In the genomic region with DNA sequence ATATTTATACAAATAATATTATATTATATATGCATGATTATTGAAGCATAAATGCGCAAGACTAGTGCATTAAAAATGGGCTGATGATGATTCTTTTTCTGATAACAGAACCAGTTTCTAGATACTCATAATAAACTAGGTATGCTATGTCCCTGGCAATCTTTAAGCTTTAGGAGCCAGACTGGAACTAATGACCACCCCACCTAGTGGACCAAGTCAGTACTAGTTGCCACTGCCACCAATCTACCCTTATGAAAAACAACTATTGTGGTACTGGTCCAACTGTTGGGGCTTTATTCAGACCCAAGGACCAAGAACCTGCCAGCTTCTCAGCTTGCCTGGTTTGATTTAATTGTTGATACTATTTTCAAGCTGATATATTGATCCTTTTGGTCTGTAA, we compare ENCODE assay signal across 18 mouse cellular contexts.
DNase-seq lines count a peak whose midpoint lies in the region; ATAC-seq and TF ChIP-seq lines count a peak whose summit lies in the region.
"Had no signal": no experiment of that assay in that cellular context is flagged by ENCODE, and none has a peak within 500 bp of the region (broad histone marks: within the 10 kb centered on the region; RNA-seq: fewer than 3 reads in every experiment).

No protein-coding gene starts in this region.

- DNase-seq in heart, postnatal 0 days (ENCODE audit: low spot score), result no peak
- DNase-seq in heart, adult 11 months, result no peak
- peak; percentile 6 for DNase-seq in lung, postnatal 0 days (ENCODE audit: low spot score)
- no peak for DNase-seq in lung, adult 2 months
- DNase-seq in ZHBTc4 (ENCODE audit: low read depth, low spot score), result peak; percentile 1
- DNase-seq in adrenal gland, postnatal 4 days (ENCODE audit: low spot score in 2 of 2), result no peak
- no peak for DNase-seq in T-cell, adult 2 months (ENCODE audit: low spot score)
- DNase-seq: cerebellum, adult 18-20 months; gastrocnemius, postnatal 10 days; kidney, postnatal 10 days; layer of hippocampus, adult 9-11 months; lung, adult 18-20 months; right cerebral cortex, postnatal 25 days had no signal

- no peak overlapping the region for H3K4me2 ChIP-seq in heart, postnatal 0 days (ENCODE audit: low read depth, low read length)
- no peak overlapping the region for H3K4me2 ChIP-seq in lung, postnatal 0 days (replicated peaks; ENCODE audit: low read depth, low read length)
- H3K4me2 ChIP-seq: intestine, embryonic 15.5 days had no signal

- no peak for ATAC-seq in heart, postnatal 0 days (ENCODE audit: insufficient read depth, low read depth)
- ATAC-seq in lung, postnatal 0 days, result no peak
- ATAC-seq in megakaryocyte-erythroid progenitor cell, adult 5-6 weeks (replicated peaks; ENCODE audit: low FRiP score, low TSS enrichment, poor library complexity, severe bottlenecking), result peak; percentile 99
- ATAC-seq: intestine, embryonic 15.5 days had no signal

- no peaks in the 10 kb centered on the region for H3K4me1 ChIP-seq in heart, postnatal 0 days (ENCODE audit: control insufficient read depth, insufficient read depth)
- no peaks in the 10 kb centered on the region for H3K4me1 ChIP-seq in lung, postnatal 0 days (ENCODE audit: insufficient read depth, low read depth, low read length)
- no peaks in the 10 kb centered on the region for H3K4me1 ChIP-seq in lung, adult 2 months (ENCODE audit: control insufficient read depth, insufficient read depth, low read length)
- H3K4me1 ChIP-seq: heart, embryonic 10.5 days; intestine, embryonic 15.5 days had no signal

- H3K27ac ChIP-seq in heart, postnatal 0 days (ENCODE audit: low read depth), result no peak overlapping the region
- no peak overlapping the region for H3K27ac ChIP-seq in lung, postnatal 0 days (ENCODE audit: low read length)
- H3K27ac ChIP-seq: heart, embryonic 10.5 days; intestine, embryonic 15.5 days had no signal

- no peak overlapping the region for H3K9ac ChIP-seq in heart, postnatal 0 days (replicated peaks; ENCODE audit: low read depth, low read length)
- no peak overlapping the region for H3K9ac ChIP-seq in lung, postnatal 0 days (replicated peaks; ENCODE audit: low read depth)
- H3K9ac ChIP-seq: intestine, embryonic 15.5 days had no signal

- peak; percentile 20 for TF ChIP-seq CTCF in heart, postnatal 0 days (IDR thresholded peaks at IDR 0.05; ENCODE audit: low read depth)
- TF ChIP-seq CTCF in lung, postnatal 0 days (IDR thresholded peaks at IDR 0.05), result peak; percentile 18; the same call in 1 of the 2 replicates
- TF ChIP-seq CTCF in lung, adult 2 months (IDR thresholded peaks at IDR 0.05; ENCODE audit: insufficient read depth, low read length), result no peak

- WGBS in heart, postnatal 0 days, result 86% methylated on average over 1 of the region's 1 CpGs
- WGBS in lung, postnatal 0 days, result 98% methylated on average over 1 of the region's 1 CpGs
- 94% methylated on average over 1 of the region's 1 CpGs for WGBS in lung, adult 2 months

- TF ChIP-seq EP300 in heart, postnatal 0 days (IDR thresholded peaks at IDR 0.05; ENCODE audit: low read depth), result no peak
- TF ChIP-seq EP300 in lung, postnatal 0 days (IDR thresholded peaks at IDR 0.05), result no peak

- no peak overlapping the region for H3K4me3 ChIP-seq in heart, postnatal 0 days (ENCODE audit: low read depth, low read length)
- no peak overlapping the region for H3K4me3 ChIP-seq in lung, postnatal 0 days (ENCODE audit: low read depth, low read length)
- H3K4me3 ChIP-seq in lung, adult 2 months (replicated peaks; ENCODE audit: extremely low read depth, low read depth, low read length), result no peak overlapping the region
- H3K4me3 ChIP-seq: heart, embryonic 10.5 days; intestine, embryonic 15.5 days; megakaryocyte, embryonic 14.5 days; myocyte had no signal

- H3K36me3 ChIP-seq in heart, postnatal 0 days (replicated peaks; ENCODE audit: control insufficient read depth, insufficient read depth, low read length), result no peaks in the 10 kb centered on the region
- no peaks in the 10 kb centered on the region for H3K36me3 ChIP-seq in lung, postnatal 0 days (ENCODE audit: insufficient read depth, low read length)
- H3K36me3 ChIP-seq: heart, embryonic 10.5 days; intestine, embryonic 15.5 days had no signal

- H3K9me3 ChIP-seq in heart, postnatal 0 days (replicated peaks; ENCODE audit: control insufficient read depth, low read length), result no peaks in the 10 kb centered on the region
- H3K9me3 ChIP-seq in lung, postnatal 0 days (ENCODE audit: low read length), result no peaks in the 10 kb centered on the region
- H3K9me3 ChIP-seq: heart, embryonic 10.5 days; intestine, embryonic 15.5 days; megakaryocyte, embryonic 14.5 days had no signal

- TF ChIP-seq POLR2A in lung, adult 2 months (IDR thresholded peaks at IDR 0.05; ENCODE audit: borderline replicate concordance, extremely low read depth, low read depth, low read length), result no peak

- no peaks in the 10 kb centered on the region for H3K27me3 ChIP-seq in heart, postnatal 0 days (ENCODE audit: control insufficient read depth, insufficient read depth, low read length)
- H3K27me3 ChIP-seq in lung, postnatal 0 days (replicated peaks; ENCODE audit: insufficient read depth, low read length), result no peaks in the 10 kb centered on the region
- H3K27me3 ChIP-seq: intestine, embryonic 15.5 days; megakaryocyte, embryonic 14.5 days had no signal

Comparison
In these comparisons a context has a peak if more than half of its experiments do, and no peak if none do; other contexts are left out.
1. DNase-seq: peak in lung, postnatal 0 days (single experiment) and ZHBTc4 (single experiment); none in heart, postnatal 0 days (single experiment), heart, adult 11 months (single experiment), lung, adult 2 months (single experiment), adrenal gland, postnatal 4 days (0 of 2) and T-cell, adult 2 months (single experiment).